Mouse (Mus musculus) layer of hippocampus, adult 9-11 months (tissue): ENCODE data around the gene Rgs6.

ENCODE experiments used
- DNase-seq: peaks from one replicate; pipeline ENCODE4 v3.0.0; 2022

The Rgs6 gene

DNA sequence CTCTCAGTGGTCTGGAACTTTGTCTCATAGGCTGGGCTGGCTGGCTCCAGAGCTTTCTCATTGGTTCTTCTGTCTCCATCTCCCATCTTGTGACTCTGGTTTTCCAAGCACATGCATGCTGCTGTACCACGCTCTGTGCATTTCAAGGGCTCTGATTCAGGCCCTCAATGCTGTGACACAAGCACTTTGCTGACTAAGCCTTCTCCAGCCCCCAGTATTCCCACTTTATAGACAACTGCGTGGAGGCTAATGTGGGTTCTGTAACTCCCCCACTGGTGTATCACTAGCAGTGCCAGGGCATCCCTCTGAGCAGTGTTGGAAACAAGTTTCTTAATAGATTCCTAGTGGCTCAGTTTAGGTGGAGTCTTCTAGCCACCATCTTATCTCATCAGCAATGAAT is 174.0 kb downstream of the Rgs6 start:
- no peak for DNase-seq

DNA sequence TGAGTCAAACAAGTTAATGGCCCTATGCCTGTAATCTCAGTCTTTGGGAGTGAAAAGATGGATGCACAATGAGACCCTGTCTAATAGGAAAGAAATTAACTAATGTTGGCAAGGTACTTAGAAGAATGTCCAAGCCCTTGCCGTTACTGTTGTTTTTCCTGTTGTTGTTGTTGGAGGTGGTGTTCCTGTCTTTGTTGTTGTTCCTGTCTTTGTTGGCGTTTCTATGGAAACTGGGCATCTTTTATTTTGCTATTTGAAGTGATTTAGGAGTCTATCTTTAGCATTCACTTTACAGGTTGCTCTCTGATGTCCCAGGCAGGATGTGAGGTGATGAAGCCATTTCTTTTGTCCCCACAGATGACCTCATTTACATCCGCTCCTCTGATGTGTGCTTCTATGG is 180.6 kb downstream of the Rgs6 start:
- no peak for DNase-seq

DNA sequence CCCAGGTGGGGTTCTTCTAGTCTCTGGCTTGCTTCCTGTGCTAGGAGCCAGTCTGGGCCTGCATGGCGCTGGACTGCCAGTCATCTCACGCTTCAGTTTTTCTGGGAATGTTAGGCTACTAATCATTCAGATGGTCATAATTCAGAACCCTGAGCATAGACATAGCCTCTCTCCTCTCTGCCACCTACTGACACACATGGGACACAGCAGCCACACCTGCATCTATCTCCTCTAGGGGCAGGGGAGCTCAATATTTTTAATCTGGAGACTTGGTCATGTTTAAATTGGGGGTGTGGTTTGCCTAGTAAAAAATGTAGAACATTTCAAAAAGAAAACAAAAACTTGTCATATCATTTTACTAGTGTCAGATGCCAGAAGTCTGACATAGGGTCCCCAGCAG is 184.1 kb downstream of the Rgs6 start:
- DNase-seq = no peak

DNA sequence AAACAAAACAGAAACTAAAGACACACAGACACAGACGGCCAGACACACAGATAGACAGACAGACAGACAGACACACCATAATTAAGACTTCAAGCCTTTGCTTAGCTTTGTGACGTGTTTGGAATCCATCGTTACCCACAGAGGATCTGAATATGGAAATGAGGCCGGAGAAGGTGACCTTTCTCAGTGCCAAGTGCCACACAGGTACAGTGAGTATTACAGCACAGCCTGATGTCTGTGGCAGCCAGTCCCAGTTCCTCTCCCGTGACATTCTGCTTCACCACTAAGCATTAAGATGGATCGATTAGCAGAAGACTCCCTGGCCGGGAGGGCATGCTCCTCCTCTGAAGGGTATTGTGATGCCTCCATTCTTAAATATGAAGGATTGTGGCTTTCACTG is 186.5 kb downstream of the Rgs6 start:
- no peak for DNase-seq

DNA sequence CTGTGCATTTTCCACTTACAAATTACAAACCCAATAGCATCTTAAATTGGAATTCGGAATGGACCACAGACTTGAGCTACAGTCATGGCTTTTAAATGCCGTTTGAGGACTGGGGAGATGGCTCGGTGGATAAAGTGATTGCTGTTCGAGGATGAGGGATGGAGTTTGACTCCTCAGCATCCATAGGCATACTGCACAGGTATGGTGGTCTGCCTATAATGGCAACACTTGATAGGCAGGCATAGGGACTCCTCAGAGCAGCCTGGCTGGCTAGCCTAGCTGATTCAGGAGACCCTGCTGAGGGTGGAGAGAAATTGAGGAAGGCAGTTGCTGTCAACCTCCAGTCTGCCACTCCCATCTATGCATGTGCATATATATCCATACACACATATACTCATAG is 188.6 kb downstream of the Rgs6 start:
- no peak for DNase-seq

DNA sequence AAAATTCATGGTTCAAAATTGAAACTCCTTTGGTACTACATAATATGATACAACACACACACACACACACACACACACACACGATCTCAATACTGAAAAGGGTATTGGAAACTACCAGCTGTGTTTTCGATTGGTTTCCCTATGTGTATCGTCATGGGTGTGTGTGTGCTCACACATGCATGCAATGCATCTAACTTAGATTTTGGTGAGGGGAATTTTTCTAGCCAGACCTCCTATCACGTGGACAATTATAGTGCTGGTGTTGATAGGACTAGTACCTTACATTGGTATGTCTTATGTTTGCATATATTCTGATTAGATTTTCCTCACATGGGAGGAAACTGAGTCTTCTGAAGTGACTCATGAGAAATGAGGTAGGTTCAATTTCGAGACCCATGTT is 192.8 kb downstream of the Rgs6 start:
- no peak for DNase-seq

DNA sequence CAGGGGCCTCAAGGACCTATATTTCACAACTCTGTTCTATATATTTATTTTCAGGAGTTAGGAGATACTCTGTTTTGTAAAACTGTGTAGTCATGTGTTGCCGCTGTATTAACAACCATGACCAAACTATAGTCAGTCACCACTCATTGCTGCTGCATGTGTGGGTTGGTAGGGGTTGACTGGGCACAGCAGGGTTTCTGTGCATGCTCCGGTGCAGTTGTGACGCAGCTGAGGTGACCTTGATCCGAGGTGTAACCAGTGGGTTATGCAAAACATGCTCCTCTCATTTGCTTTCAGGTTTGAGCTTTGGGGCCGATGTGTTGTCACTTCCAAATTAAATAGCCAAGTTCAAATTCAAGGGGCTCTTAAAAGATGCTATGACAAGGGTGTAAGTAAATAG is 193.3 kb downstream of the Rgs6 start:
- DNase-seq = no peak

DNA sequence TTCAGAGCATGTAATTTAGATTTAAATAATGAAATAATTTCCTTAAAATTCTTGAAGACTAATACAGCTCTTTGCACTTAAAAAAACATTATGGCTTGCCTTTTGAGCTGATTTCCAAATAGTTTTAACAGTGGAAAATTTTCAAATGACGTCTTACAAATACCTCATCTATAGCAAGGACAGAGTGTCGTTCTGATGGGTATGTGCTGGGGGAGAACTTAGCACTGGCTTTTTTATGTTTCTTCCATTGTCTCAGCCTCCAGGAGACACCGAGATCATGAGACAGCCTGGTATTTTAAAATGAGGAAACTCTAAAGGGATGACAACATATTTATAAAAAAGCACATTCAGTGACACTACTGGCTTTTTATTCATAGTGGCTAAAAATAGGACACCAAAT is 204.0 kb downstream of the Rgs6 start:
- DNase-seq = no peak

DNA sequence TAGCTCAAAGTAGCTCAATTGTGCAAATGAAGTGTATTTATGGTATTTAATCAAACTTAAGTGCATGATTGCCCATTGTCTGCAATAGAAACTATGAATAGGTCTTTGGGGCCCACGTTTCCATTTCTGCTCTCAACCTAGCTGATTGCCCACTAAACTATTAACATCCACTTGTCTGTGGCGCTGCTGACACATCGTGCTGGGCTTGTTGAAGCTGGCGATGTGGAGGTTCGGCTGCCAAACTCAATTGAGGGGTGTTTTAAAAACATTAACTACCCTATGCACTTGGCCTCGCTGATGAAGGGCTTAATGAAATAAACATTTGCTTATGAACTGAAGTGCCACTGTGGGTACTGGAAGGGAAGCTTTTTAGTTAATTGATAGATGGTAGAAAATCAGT is 211.8 kb downstream of the Rgs6 start:
- no peak for DNase-seq

DNA sequence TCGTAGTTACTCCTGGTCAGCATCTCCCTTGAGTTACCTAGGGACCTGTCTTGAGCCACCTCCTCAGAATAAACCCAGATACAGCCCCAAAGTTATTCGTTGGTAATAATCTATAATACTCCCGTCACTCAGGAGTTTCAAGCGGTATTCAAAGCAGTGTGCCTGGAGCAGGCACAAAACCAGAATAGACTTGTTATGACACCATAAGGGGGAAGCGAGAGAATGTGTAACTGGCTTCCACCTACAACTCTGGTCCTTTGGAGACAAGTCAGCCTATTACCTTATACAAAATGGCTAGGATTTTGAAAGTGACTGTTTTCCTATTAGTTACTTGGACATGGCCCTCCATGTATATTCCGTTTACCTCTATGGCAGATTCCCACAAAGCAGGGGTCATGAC is 213.6 kb downstream of the Rgs6 start:
- DNase-seq = no peak

DNA sequence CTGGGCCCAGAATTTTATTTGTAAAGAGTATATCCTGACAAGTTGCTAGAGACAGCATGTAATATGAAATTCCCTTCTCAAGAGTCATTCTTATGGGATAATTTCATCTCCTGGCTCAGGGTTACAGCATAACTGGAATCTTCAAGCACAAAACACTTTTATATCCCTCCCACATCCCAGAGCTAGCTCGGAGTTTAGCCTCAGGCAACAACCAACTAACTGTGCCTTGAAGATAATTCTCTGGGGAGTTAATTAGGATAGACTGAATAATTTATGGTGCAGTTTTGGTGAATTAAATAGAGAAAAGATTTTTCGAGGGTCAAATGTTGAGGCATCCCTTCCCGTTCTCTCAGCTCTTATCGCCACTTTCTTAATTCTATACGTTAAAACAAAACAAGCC is 214.6 kb downstream of the Rgs6 start:
- no peak for DNase-seq

DNA sequence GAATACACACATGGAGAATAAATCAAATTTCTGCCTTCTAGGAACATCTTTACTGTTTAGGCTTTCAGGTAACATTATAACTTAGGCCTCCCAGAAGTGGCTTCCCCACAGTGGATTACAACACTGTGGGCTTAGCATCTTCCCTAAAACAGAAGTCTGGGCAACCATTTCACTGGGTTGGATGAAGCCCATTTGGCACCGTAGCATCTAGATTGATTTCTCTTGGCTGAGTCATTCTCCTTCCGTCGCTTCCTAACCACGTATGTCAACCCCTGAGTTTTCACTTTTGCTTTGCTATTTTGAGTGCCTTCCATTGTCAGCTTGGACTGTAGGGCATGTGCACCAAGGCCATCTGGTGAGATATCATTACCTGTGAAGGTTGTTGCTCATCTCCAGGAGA is 217.1 kb downstream of the Rgs6 start:
- DNase-seq = no peak

DNA sequence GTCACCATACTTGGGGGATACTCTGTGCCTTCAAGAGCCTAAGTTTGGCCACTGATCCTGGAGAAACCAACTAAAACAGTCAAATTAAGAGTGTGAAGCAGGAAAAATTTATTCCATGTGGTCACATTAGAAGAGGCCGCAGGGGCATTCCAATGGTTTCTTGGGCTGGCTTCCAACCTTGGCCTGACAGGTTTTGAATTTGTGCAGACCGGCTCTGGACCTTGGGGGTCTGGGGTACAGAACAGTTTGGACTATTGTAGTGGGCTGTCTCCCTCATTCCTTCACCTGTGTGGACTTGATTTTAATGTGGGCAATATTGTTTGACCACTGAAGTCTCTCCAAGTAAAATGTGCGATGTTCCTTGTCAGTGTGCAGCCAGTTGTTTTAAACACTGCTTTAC is 222.5 kb downstream of the Rgs6 start:
- DNase-seq = no peak

DNA sequence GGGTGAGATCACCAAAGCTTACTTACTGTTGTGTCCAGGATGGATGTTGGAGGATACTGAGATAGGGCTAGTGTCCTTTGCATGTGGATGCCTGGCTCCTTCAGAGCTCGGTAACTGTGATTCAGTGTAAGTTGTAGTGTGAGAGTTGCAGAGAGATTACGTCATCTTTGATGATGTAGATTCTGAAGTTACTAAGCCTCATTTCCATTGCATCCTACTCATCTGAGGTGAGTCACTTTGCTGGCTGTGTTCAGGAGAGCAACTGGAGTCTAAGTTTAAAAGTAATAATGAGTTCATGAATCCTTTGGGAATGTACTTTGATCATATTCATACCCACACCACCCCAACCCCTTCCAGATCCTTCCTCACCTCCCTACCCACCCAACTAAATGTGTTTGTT is 227.9 kb downstream of the Rgs6 start:
- peak; percentile 8 for DNase-seq

DNA sequence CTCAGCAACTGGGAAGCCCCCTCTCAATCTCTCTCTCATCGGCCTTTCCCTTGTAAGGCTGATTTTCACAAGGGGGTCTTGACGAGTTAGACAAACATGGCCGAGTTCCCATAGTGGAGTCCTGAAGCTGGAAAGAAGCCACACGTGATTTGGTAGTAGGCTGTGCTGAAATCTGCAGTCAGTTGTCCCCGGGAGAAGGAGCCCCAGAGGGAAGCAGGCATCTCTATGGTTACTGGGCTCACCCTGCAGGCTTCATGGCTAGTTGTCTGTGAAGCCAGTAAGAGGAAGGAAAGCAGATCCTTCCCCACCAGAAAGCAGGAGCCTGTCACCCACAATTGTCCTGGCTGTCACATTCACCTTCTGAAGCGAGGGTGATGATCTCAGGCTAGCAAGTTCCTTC is 231.2 kb downstream of the Rgs6 start:
- no peak for DNase-seq

DNA sequence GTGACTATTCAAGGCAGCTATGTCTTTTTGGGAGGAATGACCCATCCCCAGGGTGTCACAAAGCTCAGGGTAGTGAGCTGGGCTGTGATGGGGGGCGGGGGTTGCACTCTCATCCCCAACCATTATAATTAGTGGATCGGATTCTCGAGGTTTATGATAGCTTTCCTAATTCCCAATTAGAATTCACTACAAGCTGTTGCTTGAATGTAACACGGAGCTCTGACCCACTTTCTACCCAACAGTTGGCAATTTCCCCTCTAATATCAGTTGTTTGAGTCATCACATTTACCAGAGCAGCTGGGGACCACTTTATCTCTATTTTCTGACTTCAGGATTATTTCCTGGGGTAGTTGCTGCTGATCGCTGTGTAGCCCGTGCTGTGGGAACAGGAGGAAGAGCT is 231.9 kb downstream of the Rgs6 start:
- DNase-seq = peak; percentile 43

DNA sequence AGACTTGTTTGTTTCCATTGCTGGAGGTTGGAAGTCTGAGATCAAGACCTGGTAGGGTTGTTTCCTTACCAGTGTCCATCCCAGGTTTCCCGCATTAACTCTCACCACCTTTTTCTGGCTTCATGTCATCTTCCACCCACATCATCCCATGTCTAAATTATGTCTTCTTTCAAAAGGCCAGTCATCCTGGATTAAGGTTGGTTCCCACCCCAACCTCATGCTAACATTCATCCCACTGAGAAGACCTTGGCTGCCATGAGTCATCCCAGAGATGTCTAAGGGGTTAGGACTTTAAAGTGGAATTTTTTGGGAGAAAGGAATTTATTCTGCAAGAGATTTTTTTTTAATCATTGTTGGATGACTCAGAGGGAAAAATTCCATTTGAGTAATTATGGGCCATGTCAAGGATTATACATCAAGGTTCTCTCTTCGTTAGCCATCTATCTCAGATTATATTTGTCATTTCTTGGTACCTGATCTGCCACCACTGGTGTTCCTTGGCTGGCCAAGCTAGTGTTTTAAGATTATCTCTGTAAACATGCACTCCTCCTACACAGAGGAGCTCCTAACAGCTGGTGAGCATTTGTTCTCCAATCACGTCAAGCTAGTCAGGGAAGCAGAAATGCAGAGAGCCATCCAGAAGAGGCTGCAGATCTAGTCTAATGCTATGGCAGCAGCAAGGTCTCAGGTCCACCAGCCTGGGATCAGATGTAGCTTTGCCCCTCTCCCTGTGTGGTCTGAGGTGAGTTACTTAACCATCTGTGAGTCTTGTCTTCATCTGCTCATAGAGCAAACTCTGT is 234.9 kb downstream of the Rgs6 start:
- peak; percentile 11 for DNase-seq

DNA sequence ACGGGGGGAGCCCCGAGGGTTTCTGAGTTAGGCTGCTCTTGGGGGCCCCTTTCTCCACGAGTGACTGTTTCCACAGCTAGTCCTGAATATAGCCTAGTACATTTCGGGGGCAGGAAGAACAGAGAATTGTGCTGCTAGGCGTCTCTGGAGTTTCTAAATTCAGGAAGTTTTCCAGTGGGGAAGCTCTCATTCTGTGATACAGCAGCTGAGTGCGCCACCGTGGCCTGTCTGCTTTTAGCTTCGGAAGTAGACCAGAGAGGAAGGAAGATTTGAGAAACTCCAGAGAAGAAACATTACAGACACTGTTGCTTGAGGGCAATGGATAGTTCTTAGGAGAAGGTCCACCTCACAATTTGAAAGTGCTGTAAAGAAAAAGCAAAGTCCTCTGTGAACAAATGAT is 242.2 kb downstream of the Rgs6 start:
- DNase-seq = no peak

DNA sequence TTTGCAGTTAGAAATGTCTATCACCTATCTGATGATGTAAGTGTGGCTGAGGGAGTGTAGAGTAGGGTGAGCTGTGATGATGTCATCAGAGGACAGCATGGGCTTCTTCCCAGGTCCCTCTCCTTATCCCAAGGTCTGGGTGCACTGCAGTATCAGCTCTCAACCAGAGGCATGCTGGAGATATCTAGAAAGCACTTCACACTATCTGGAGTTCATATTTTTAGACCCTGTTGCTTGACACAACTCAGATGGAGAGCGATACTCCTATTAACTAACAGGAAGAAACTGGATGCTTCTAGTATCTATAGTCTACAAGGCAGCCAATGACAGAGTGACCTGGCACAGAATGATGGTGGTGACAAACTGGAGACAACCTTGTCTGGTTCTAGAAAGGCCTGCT is 250.5 kb downstream of the Rgs6 start:
- no peak for DNase-seq

DNA sequence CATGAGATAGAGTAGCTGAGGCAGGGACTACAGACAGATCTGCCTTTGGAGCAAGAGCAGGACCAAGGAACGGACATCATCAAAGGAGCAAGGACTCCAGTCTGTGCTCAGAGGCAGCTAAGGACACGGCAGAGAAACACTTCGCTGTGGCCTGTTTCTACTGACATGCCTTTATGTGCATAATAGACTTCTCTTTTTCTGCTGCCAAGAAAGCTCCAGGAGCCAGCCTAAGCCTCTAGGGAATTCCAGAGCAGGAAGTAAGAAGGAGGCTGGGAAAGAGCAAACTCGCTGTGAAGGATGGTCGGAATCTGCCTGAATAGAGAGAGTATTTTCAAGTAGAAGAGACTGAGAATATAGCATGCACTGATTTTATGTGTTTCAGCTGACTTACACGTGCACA is 253.5 kb downstream of the Rgs6 start:
- DNase-seq = no peak

DNA sequence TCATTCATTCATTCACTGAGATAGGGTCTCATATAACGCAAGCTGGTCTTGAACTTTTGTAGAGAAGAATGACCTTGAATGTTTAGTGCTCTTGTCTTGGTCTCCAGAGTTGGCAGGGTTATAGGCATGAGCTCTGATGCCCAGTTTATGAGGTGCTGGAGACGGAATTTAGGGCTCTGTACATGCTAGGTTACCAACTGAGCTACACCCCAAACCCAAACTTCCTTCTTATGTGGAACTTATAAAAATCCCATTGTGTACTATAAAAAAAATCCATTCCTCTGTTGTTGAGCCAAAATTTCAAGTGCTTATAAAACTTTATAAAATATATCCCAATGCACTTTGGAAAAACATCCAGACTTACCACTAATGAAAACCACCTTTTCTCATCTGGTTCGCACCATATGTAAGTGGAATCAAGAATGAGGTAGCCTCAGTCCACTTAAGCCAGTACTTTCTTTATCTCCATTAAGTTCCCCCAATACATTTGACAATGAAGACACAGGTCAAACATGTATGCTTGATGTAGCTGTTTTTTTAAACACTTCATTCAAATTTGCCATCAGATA is 260.3 kb downstream of the Rgs6 start:
- no peak for DNase-seq

DNA sequence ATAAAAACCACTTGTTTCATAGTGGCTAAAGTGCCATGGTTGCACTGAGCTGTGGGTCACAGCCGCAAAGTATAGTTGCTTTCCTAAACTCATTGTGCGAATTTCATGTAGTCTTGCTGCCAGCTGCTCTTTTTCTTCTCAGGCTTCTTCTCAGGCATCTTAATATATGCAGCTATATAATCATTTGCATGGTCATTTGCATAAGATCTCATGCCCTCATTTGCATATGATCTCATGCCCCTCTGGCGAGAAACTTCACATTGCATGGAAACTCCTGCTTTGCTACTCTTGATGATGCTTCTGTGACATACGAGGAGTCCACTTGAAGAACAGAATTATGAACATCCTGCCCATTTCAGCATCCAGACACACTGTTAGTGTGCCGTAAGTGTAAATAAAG is 266.8 kb downstream of the Rgs6 start:
- no peak for DNase-seq

DNA sequence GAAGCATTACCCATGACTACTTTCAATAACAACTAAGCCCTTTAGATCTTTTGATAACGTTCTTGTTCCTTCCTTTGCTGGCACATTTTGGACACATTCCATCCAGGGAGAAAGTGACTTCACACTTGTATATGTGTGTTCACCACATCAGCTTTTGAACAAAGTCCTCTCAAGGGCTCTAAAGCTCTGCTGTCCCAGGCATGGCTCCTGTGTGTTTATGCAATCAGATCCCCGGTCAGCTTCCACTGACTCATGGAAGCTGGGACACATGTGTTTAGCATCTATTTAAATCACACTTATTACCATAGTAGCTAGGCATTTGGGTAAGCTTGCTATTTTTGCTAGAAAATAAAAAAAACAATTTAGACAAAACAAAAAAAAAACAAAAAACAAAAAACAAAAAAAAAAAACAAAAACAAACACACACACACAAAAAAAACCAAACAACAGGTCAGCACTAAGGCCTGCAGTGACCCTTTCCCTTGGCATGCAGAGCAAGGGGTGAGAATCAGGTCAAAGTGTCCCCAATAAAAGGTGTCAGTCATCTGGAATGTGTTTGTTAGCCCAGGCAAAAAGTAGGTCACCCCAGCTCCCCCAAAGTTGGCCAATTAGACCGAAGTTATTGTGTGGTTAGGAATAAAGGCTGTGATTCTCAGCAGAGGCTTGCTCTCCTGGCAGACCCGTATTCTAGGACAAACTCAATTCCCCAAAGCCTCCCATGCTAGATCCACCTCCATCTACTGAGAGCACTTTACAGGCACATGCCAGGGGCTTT is 267.4 kb downstream of the Rgs6 start:
- peak; percentile 48 for DNase-seq

DNA sequence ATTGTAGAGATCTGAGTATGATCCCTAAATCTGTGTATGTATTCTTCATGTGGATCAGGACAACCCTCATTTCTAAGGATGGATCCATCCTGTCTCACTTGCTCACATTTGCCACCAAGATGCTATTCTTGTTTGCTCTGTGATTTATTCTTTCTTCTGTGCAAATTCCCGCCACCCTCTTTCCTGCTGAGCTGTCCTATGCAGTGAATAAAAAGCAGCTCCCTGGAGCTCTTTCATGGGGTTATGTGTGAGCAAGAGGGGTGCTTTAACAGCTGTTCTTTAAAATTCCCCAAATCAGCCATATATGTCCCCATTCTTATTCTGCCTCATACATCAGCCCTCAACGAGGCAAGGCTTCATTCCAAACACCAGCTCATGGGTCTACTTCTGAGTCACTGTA is 277.6 kb downstream of the Rgs6 start:
- DNase-seq = no peak
